Mouse (Mus musculus): Measurements from ENCODE around the gene Dcaf10. TPM values are rescaled to one million over a fixed set of nuclear protein-coding genes. Genes with fewer than 3 reads are reported as not detected.

Gene Dcaf10
- polyA plus RNA-seq, 1 experiment from 2014 or later: 7.8 TPM

GRCm38 (mm10) chr4:45402281-45402680 lies 60.4 kb downstream of the Dcaf10 start:
- Histone ChIP-seq H3K4me3 (no peak overlapping the region), H3K27ac (no peak overlapping the region), H3K4me1 (peaks cover 15% of the 10 kb centered on the region), H3K9me3 (no peaks in the 10 kb centered on the region), H3K36me3 (replicated peaks) (peaks cover 81% of the 10 kb centered on the region), H3K27me3 (ENCODE audit: poor library complexity, severe bottlenecking) (no peaks in the 10 kb centered on the region)
- DNase-seq (ENCODE audit: extremely low spot score, low spot score): no peak
- WGBS: 93% methylated on average over 4 of the region's 4 CpGs

- DNase-seq (ENCODE audit: extremely low spot score, low spot score): no peak
- Histone ChIP-seq H3K27me3 (ENCODE audit: poor library complexity, severe bottlenecking) (no peaks in the 10 kb centered on the region), H3K4me3 (no peak overlapping the region), H3K4me1 (peaks cover 22% of the 10 kb centered on the region), H3K36me3 (replicated peaks) (peaks cover 74% of the 10 kb centered on the region), H3K9me3 (no peaks in the 10 kb centered on the region), H3K27ac (no peak overlapping the region)
- 93% methylated on average over 7 of the region's 7 CpGs for WGBS
Measured at GRCm38 (mm10) chr4:45402878-45403498, 61.1 kb downstream of the Dcaf10 start.

GRCm38 (mm10) chr4:45403499-45403878 lies 61.6 kb downstream of the Dcaf10 start:
- Histone ChIP-seq H3K4me1 (peaks cover 23% of the 10 kb centered on the region), H3K27ac (no peak overlapping the region), H3K27me3 (ENCODE audit: poor library complexity, severe bottlenecking) (no peaks in the 10 kb centered on the region), H3K9me3 (no peaks in the 10 kb centered on the region), H3K36me3 (replicated peaks) (peaks cover 69% of the 10 kb centered on the region), H3K4me3 (no peak overlapping the region)
- 93% methylated on average over 7 of the region's 7 CpGs for WGBS
- no peak for DNase-seq (ENCODE audit: extremely low spot score, low spot score)

- H3K27me3 ChIP-seq (ENCODE audit: poor library complexity, severe bottlenecking): no peaks in the 10 kb centered on the region
- DNase-seq (ENCODE audit: extremely low spot score, low spot score): no peak
- H3K4me3 ChIP-seq: no peak overlapping the region
- H3K4me1 ChIP-seq: peaks cover 29% of the 10 kb centered on the region
- no peak overlapping the region for H3K27ac ChIP-seq
- no peaks in the 10 kb centered on the region for H3K9me3 ChIP-seq
- 90% methylated on average over 7 of the region's 7 CpGs for WGBS
- H3K36me3 ChIP-seq (replicated peaks): peaks cover 63% of the 10 kb centered on the region
Measured at GRCm38 (mm10) chr4:45404086-45404485, 62.2 kb downstream of the Dcaf10 start.

- Histone ChIP-seq H3K27ac (no peak overlapping the region), H3K4me3 (no peak overlapping the region), H3K36me3 (replicated peaks) (peaks cover 50% of the 10 kb centered on the region), H3K9me3 (no peaks in the 10 kb centered on the region), H3K27me3 (ENCODE audit: poor library complexity, severe bottlenecking) (no peaks in the 10 kb centered on the region), H3K4me1 (peaks cover 34% of the 10 kb centered on the region)
- DNase-seq (ENCODE audit: extremely low spot score, low spot score): no peak
- 85% methylated on average over 7 of the region's 7 CpGs for WGBS
Measured at GRCm38 (mm10) chr4:45405315-45405714, 63.4 kb downstream of the Dcaf10 start.

- Histone ChIP-seq H3K27me3 (ENCODE audit: poor library complexity, severe bottlenecking) (peaks cover 5% of the 10 kb centered on the region; the same call in 1 of the 2 replicates), H3K4me1 (peaks cover 34% of the 10 kb centered on the region), H3K36me3 (replicated peaks) (peaks cover 40% of the 10 kb centered on the region), H3K9me3 (no peaks in the 10 kb centered on the region), H3K27ac (0 out of 2 replicates have a peak overlapping the region, but pooled peaks have one; percentile 13), H3K4me3 (peak overlapping the region; percentile 99; the same call in 1 of the 2 replicates)
- no peak for DNase-seq (ENCODE audit: extremely low spot score, low spot score)
- 84% methylated on average over 7 of the region's 7 CpGs for WGBS
Measured at GRCm38 (mm10) chr4:45406397-45406796, 64.5 kb downstream of the Dcaf10 start.

GRCm38 (mm10) chr4:45407001-45407702 lies 65.3 kb downstream of the Dcaf10 start:
- peak overlapping the region; percentile 95; the same call in 1 of the 2 replicates for H3K27ac ChIP-seq

GRCm38 (mm10) chr4:45407703-45408334 lies 65.9 kb downstream of the Dcaf10 start:
- peak overlapping the region; percentile 95 for H3K27ac ChIP-seq
- H3K36me3 ChIP-seq (replicated peaks): peaks cover 25% of the 10 kb centered on the region

More at GRCm38 (mm10) chr4:45407001-45407702, 65.3 kb downstream of the Dcaf10 start:
- Histone ChIP-seq H3K9me3 (no peaks in the 10 kb centered on the region), H3K4me1 (peaks cover 35% of the 10 kb centered on the region), H3K36me3 (replicated peaks) (peaks cover 32% of the 10 kb centered on the region), H3K27me3 (ENCODE audit: poor library complexity, severe bottlenecking) (peaks cover 11% of the 10 kb centered on the region; the same call in 1 of the 2 replicates), H3K4me3 (peak overlapping the region; percentile 99)
- 80% methylated on average over 5 of the region's 5 CpGs for WGBS
- no peak for DNase-seq (ENCODE audit: extremely low spot score, low spot score)

GRCm38 (mm10) chr4:45408427-45409132 lies 66.7 kb downstream of the Dcaf10 start, which contains the start of gene Slc25a51:
Gene Slc25a51 (minus strand): TSS chr4:45408766.
- WGBS: under 1% methylated on average over 67 of the region's 67 CpGs
- H3K27me3 ChIP-seq (ENCODE audit: poor library complexity, severe bottlenecking): peaks cover 15% of the 10 kb centered on the region; the same call in 1 of the 2 replicates

More at GRCm38 (mm10) chr4:45407703-45408334, 65.9 kb downstream of the Dcaf10 start:
- DNase-seq (ENCODE audit: extremely low spot score, low spot score): no peak
- Histone ChIP-seq H3K27me3 (ENCODE audit: poor library complexity, severe bottlenecking) (peaks cover 15% of the 10 kb centered on the region; the same call in 1 of the 2 replicates), H3K4me3 (peak overlapping the region; percentile 99), H3K4me1 (peaks cover 41% of the 10 kb centered on the region), H3K9me3 (no peaks in the 10 kb centered on the region)
- whole genome bisulfite sequencing: 3% methylated on average over 19 of the region's 19 CpGs

GRCm38 (mm10) chr4:45409270-45409669 lies 67.4 kb downstream of the Dcaf10 start:
- H3K36me3 ChIP-seq (replicated peaks): peaks cover 11% of the 10 kb centered on the region
- H3K9me3 ChIP-seq: no peaks in the 10 kb centered on the region
- H3K27ac ChIP-seq: peak overlapping the region; percentile 95
- H3K4me1 ChIP-seq: peaks cover 42% of the 10 kb centered on the region
- WGBS: 2% methylated on average over 10 of the region's 10 CpGs
- peak; percentile 66 for DNase-seq (ENCODE audit: extremely low spot score, low spot score)
- H3K4me3 ChIP-seq: peak overlapping the region; percentile 99
- peaks cover 15% of the 10 kb centered on the region; the same call in 1 of the 2 replicates for H3K27me3 ChIP-seq (ENCODE audit: poor library complexity, severe bottlenecking)

More at GRCm38 (mm10) chr4:45408427-45409132, 66.7 kb downstream of the Dcaf10 start, which contains the start of gene Slc25a51:
- Histone ChIP-seq H3K27ac (peak within 1 kb of the TSS; percentile 95), H3K4me3 (peak within 1 kb of the TSS; percentile 99), H3K36me3 (replicated peaks) (peaks cover 18% of the 10 kb centered on the region), H3K9me3 (no peaks in the 10 kb centered on the region), H3K4me1 (peaks cover 42% of the 10 kb centered on the region)
- DNase-seq (ENCODE audit: extremely low spot score, low spot score): peak; percentile 89

- H3K4me1 ChIP-seq: peaks cover 36% of the 10 kb centered on the region
- H3K4me3 ChIP-seq: no peak overlapping the region
- H3K27me3 ChIP-seq (ENCODE audit: poor library complexity, severe bottlenecking): peaks cover 15% of the 10 kb centered on the region; the same call in 1 of the 2 replicates
- 93% methylated on average over 8 of the region's 8 CpGs for WGBS
- no peak overlapping the region for H3K27ac ChIP-seq
- DNase-seq (ENCODE audit: extremely low spot score, low spot score): no peak
- H3K9me3 ChIP-seq: no peaks in the 10 kb centered on the region
- H3K36me3 ChIP-seq (replicated peaks): no peaks in the 10 kb centered on the region
Measured at GRCm38 (mm10) chr4:45411181-45411790, 69.4 kb downstream of the Dcaf10 start.
